Comparison of ENCODE assay signal across 19 mouse cellular contexts in genomic region chr3:137622091-137622490, GRCm38 (mm10). TPM values are rescaled to one million over a fixed set of nuclear protein-coding genes. Genes with fewer than 3 reads are reported as not detected.
DNase-seq lines count a peak whose midpoint lies in the region; ATAC-seq lines count a peak whose summit lies in the region.
"Had no signal": no experiment of that assay in that cellular context is flagged by ENCODE, and none has a peak within 500 bp of the region (broad histone marks: within the 10 kb centered on the region; RNA-seq: fewer than 3 reads in every experiment).

No protein-coding gene starts in this region.

- intact Hi-C loops in heart, postnatal 25 days (cut with DNase I) = no loop called here

- no peak overlapping the region for H3K9ac ChIP-seq in heart, embryonic 15.5 days
- H3K9ac ChIP-seq: stomach, embryonic 15.5 days had no signal

- peaks cover 23% of the 10 kb centered on the region for H3K4me1 ChIP-seq in heart, embryonic 15.5 days (replicated peaks)
- peaks cover 27% of the 10 kb centered on the region for H3K4me1 ChIP-seq in forebrain, embryonic 10.5 days
- H3K4me1 ChIP-seq: stomach, embryonic 15.5 days had no signal

- no peaks in the 10 kb centered on the region for H3K9me3 ChIP-seq in heart, embryonic 15.5 days (replicated peaks)
- H3K9me3 ChIP-seq in forebrain, embryonic 10.5 days = no peaks in the 10 kb centered on the region
- H3K9me3 ChIP-seq: hindbrain, embryonic 10.5 days; stomach, embryonic 15.5 days had no signal

- WGBS in heart, embryonic 15.5 days = 17% methylated on average over 6 of the region's 6 CpGs
- WGBS in forebrain, embryonic 10.5 days = 43% methylated on average over 6 of the region's 6 CpGs

- H3K27ac ChIP-seq in heart, embryonic 15.5 days = no peak overlapping the region
- no peak overlapping the region for H3K27ac ChIP-seq in forebrain, embryonic 10.5 days
- H3K27ac ChIP-seq: hindbrain, embryonic 10.5 days; stomach, embryonic 15.5 days had no signal

- H3K4me2 ChIP-seq in heart, embryonic 15.5 days = peak overlapping the region; percentile 15; the same call in 1 of the 2 replicates
- H3K4me2 ChIP-seq: stomach, embryonic 15.5 days had no signal

- H3K4me3 ChIP-seq in heart, embryonic 15.5 days = no peak overlapping the region
- H3K4me3 ChIP-seq in forebrain, embryonic 10.5 days = no peak overlapping the region
- H3K4me3 ChIP-seq: hindbrain, embryonic 10.5 days; stomach, embryonic 15.5 days had no signal

- no peaks in the 10 kb centered on the region for H3K36me3 ChIP-seq in heart, embryonic 15.5 days
- no peaks in the 10 kb centered on the region for H3K36me3 ChIP-seq in forebrain, embryonic 10.5 days (replicated peaks)
- H3K36me3 ChIP-seq: stomach, embryonic 15.5 days had no signal

- DNase-seq in heart, adult 8-10 months (ENCODE audit: low spot score) = peak; percentile 23
- DNase-seq in heart, postnatal 25 days (ENCODE audit: low spot score) = no peak
- DNase-seq in ZHBTc4 (ENCODE audit: low read depth, low spot score) = peak; percentile 58
- DNase-seq in skeletal muscle tissue, adult 2 months (ENCODE audit: low read depth, low spot score) = peak; percentile 30
- no peak for DNase-seq in forebrain, embryonic 10.5 days (ENCODE audit: extremely low spot score, low spot score)
- DNase-seq in spleen, postnatal 14 days (ENCODE audit: low spot score in 2 of 2) = no peak
- DNase-seq: cerebellum, adult 8-10 months; kidney, postnatal 25 days; right cerebral cortex, postnatal 25 days had no signal

- ATAC-seq in heart, embryonic 15.5 days (replicated peaks; ENCODE audit: insufficient number of reproducible peaks, insufficient read depth, low FRiP score, low read depth) = no peak
- ATAC-seq: CD4-positive, CD25-positive, alpha-beta regulatory T cell, adult 4 months; lung, postnatal 0 days had no signal

- no peaks in the 10 kb centered on the region for H3K27me3 ChIP-seq in heart, embryonic 15.5 days
- H3K27me3 ChIP-seq in forebrain, embryonic 10.5 days (ENCODE audit: poor library complexity, severe bottlenecking) = peaks cover 45% of the 10 kb centered on the region
- H3K27me3 ChIP-seq: stomach, embryonic 15.5 days had no signal

RNA-seq across cellular contexts. Expression of gene Ddit4l, which starts 0.7 kb away (rescaled TPM):
- 1 to 10 TPM; 2.5 to 3.1 (median 2.8) TPM for total RNA-seq in heart, adult 8-10 months (2022)
- total RNA-seq in heart, postnatal 25 days (2021) = 1 to 10 TPM; 2.5 to 4.3 TPM
- 5.8 and 7.0 TPM in 2 replicates for polyA plus RNA-seq in heart, embryonic 15.5 days (2015; fragmentation: Nextera tagmentation; extraction: Ambion mirVana)
- 9.7 and 10.2 TPM in 2 replicates for polyA plus RNA-seq in forebrain, embryonic 10.5 days (2016; fragmentation: Nextera tagmentation; extraction: Ambion mirVana)
- polyA plus RNA-seq: CD4-positive, CD25-positive, alpha-beta regulatory T cell, adult 4 months had no signal

RNA-seq across cellular contexts. Expression of gene Gm21962, which starts 49.2 kb away (rescaled TPM):
- not detected for total RNA-seq in heart, adult 8-10 months (2022)
- not detected for total RNA-seq in heart, postnatal 25 days (2021)
- not detected in 2 replicates for polyA plus RNA-seq in heart, embryonic 15.5 days (2015; fragmentation: Nextera tagmentation; extraction: Ambion mirVana)
- polyA plus RNA-seq in forebrain, embryonic 10.5 days (2016; fragmentation: Nextera tagmentation; extraction: Ambion mirVana) = not detected in 2 replicates
- total RNA-seq: left cerebral cortex, adult 8-10 months; liver, adult 2 months had no signal
- polyA plus RNA-seq: CD4-positive, CD25-positive, alpha-beta regulatory T cell, adult 4 months; hindbrain, embryonic 10.5 days; intestine, embryonic 14.5 days; liver, adult 2 months; lung, postnatal 0 days; neural tube, embryonic 14.5 days; stomach, embryonic 15.5 days; urinary bladder, adult 2 months had no signal

Comparison
In these comparisons a context has a peak if more than half of its experiments do, and no peak if none do; other contexts are left out.
1. DNase-seq: peak in heart, adult 8-10 months (single experiment), ZHBTc4 (single experiment) and skeletal muscle tissue, adult 2 months (single experiment); none in heart, postnatal 25 days (single experiment), forebrain, embryonic 10.5 days (single experiment) and spleen, postnatal 14 days (0 of 2).